In genomic region chr11:117934168-117934567, GRCm38 (mm10) we compare ENCODE assay signal across 8 mouse cellular contexts. TPM values are rescaled to one million over a fixed set of nuclear protein-coding genes. Genes with fewer than 3 reads are reported as not detected.
A peak's percentile ranks its signal among the peaks of the same experiment; 100 is the strongest.
DNase-seq lines count a peak whose midpoint lies in the region; ATAC-seq lines count a peak whose summit lies in the region.

No protein-coding gene starts in this region.

- DNase-seq in 416B (ENCODE audit: low read depth): peak; percentile 38
- peak; percentile 97 for DNase-seq in R1 (ENCODE audit: low read depth, low spot score)
- DNase-seq in cerebellum, adult 11 months: no peak
- no peak for DNase-seq in cerebellum, postnatal 36 days
- no peak for DNase-seq in Muller cell, postnatal 12 days (ENCODE audit: inconsistent ontology term)

- peaks cover 24% of the 10 kb centered on the region for H3K27me3 ChIP-seq in heart, embryonic 15.5 days
- peaks cover 22% of the 10 kb centered on the region; the same call in 1 of the 2 replicates for H3K27me3 ChIP-seq in lung, embryonic 15.5 days

- H3K9ac ChIP-seq in heart, embryonic 15.5 days: no peak overlapping the region
- H3K9ac ChIP-seq in lung, embryonic 15.5 days: no peak overlapping the region

- H3K4me1 ChIP-seq in heart, embryonic 15.5 days (replicated peaks): peaks cover 60% of the 10 kb centered on the region
- peaks cover 66% of the 10 kb centered on the region for H3K4me1 ChIP-seq in lung, embryonic 15.5 days

- no peak overlapping the region for H3K27ac ChIP-seq in heart, embryonic 15.5 days
- H3K27ac ChIP-seq in lung, embryonic 15.5 days: peak overlapping the region; percentile 24; the same call in 1 of the 2 replicates

- peak; percentile 36; the same call in 1 of the 2 replicates for ATAC-seq in heart, embryonic 15.5 days (replicated peaks; ENCODE audit: insufficient number of reproducible peaks, insufficient read depth, low FRiP score, low read depth)
- peak; percentile 82 for ATAC-seq in lung, embryonic 15.5 days (ENCODE audit: borderline replicate concordance, extremely low read depth, low FRiP score, low TSS enrichment)
- no peak for ATAC-seq in activated CD4-positive, CD25-positive, alpha-beta regulatory T cell, adult 4 months

- no peak overlapping the region for H3K4me2 ChIP-seq in heart, embryonic 15.5 days
- no peak overlapping the region for H3K4me2 ChIP-seq in lung, embryonic 15.5 days

- no peaks in the 10 kb centered on the region for H3K36me3 ChIP-seq in heart, embryonic 15.5 days
- H3K36me3 ChIP-seq in lung, embryonic 15.5 days: no peaks in the 10 kb centered on the region

- 33% methylated on average over 2 of the region's 2 CpGs for WGBS in heart, embryonic 15.5 days
- WGBS in lung, embryonic 15.5 days: 18% methylated on average over 2 of the region's 2 CpGs

- H3K4me3 ChIP-seq in heart, embryonic 15.5 days: no peak overlapping the region
- no peak overlapping the region for H3K4me3 ChIP-seq in lung, embryonic 15.5 days

- no peaks in the 10 kb centered on the region for H3K9me3 ChIP-seq in heart, embryonic 15.5 days (replicated peaks)
- no peaks in the 10 kb centered on the region for H3K9me3 ChIP-seq in lung, embryonic 15.5 days

RNA-seq across cellular contexts. Expression of gene Socs3, which starts 35.7 kb away (rescaled TPM):
- polyA plus RNA-seq in heart, embryonic 15.5 days (2015; fragmentation: Nextera tagmentation; extraction: Ambion mirVana): 6.7 and 10.9 TPM in 2 replicates
- 12.7 and 13.5 TPM in 2 replicates for polyA plus RNA-seq in lung, embryonic 15.5 days (2015; fragmentation: Nextera tagmentation; extraction: Ambion mirVana)
- polyA plus RNA-seq in activated CD4-positive, CD25-positive, alpha-beta regulatory T cell, adult 4 months (2017; shearing (Covaris generic)): 10 to 100 TPM; 42.5 to 43.1 TPM

RNA-seq across cellular contexts. Expression of gene Pgs1, which starts 51.9 kb away (rescaled TPM):
- polyA plus RNA-seq in heart, embryonic 15.5 days (2015; fragmentation: Nextera tagmentation; extraction: Ambion mirVana): 21.9 and 26.8 TPM in 2 replicates
- polyA plus RNA-seq in lung, embryonic 15.5 days (2015; fragmentation: Nextera tagmentation; extraction: Ambion mirVana): 37.7 and 42.2 TPM in 2 replicates
- 10 to 100 TPM; 34.6 to 38.3 TPM for polyA plus RNA-seq in activated CD4-positive, CD25-positive, alpha-beta regulatory T cell, adult 4 months (2017; shearing (Covaris generic))

Comparison
In these comparisons a context has a peak if more than half of its experiments do, and no peak if none do; other contexts are left out.
1. DNase-seq: peak in 416B (single experiment) and R1 (single experiment); none in cerebellum, adult 11 months (single experiment), cerebellum, postnatal 36 days (0 of 2) and Muller cell, postnatal 12 days (single experiment).